Mouse (Mus musculus) lung, postnatal 0 days (tissue): Measurements from ENCODE around the gene Adk.

Experiments used
- CTCF ChIP-seq: IDR thresholded peaks from 2 replicates; pipeline ENCODE4 v1.5.1; 2016; ENCODE audit warnings: antibody characterized with exemption, mild to moderate bottlenecking
- EP300 ChIP-seq: IDR thresholded peaks from 2 replicates; pipeline ENCODE4 v1.6.1; 2016; ENCODE audit warnings: antibody characterized with exemption, mild to moderate bottlenecking, control low read depth

- TF ChIP-seq CTCF: no peak
- no peak for TF ChIP-seq EP300
Observed at GRCm38 (mm10) chr14:21485961-21486520, 433.7 kb downstream of the Adk start.
